Mouse (Mus musculus) embryonic facial prominence, embryonic 11.5 days (tissue): ENCODE measurements at regions not wholly inside any gene's neighbourhood (a gene's known extent, or its start where the extent isn't known, plus 50 kb on each side); places are given as distances from the start of the nearest gene placed in this dataset.

Experiments
- ATAC-seq: fragments of 200-750 bp; cut with Nextera tagmentation; replicated peaks from 2 replicates; pipeline ENCODE4 v1.8.0; 2017; ENCODE audit warnings: low read depth; ENCODE audit not compliant: insufficient number of reproducible peaks, low FRiP score, low TSS enrichment
- DNase-seq: peaks from one replicate; pipeline ENCODE4 v3.0.0-alpha.2; 2015; ENCODE audit warnings: low spot score
- H3K27ac ChIP-seq: fragments of 300-500 bp; sonication (generic); replicated peaks from 2 replicates; pipeline ENCODE4 v1.5.1; 2014; ENCODE audit warnings: mild to moderate bottlenecking, low read depth, low read length, control low read depth
- H3K27me3 ChIP-seq: fragments of 300-500 bp; sonication (generic); 2 replicates; pipeline ENCODE4 v1.6.1; 2014; ENCODE audit warnings: mild to moderate bottlenecking, low read length, moderate library complexity, mixed read lengths; ENCODE audit not compliant: control insufficient read depth, insufficient read depth
- H3K36me3 ChIP-seq: fragments of 300-500 bp; sonication (generic); replicated peaks from 2 replicates; pipeline ENCODE4 v1.6.1; 2014; ENCODE audit warnings: low read depth, mild to moderate bottlenecking, low read length, moderate library complexity, mixed read lengths; ENCODE audit not compliant: control insufficient read depth, insufficient read depth
- H3K4me1 ChIP-seq: fragments of 300-500 bp; sonication (generic); 2 replicates; pipeline ENCODE4 v1.6.1; 2014; ENCODE audit warnings: low read length, mixed read lengths; ENCODE audit not compliant: control insufficient read depth, insufficient read depth
- H3K4me2 ChIP-seq: fragments of 300-500 bp; sonication (generic); 2 replicates; pipeline ENCODE4 v1.6.1; 2014; ENCODE audit warnings: low read depth, mild to moderate bottlenecking, control low read depth, low read length, moderate library complexity
- H3K4me3 ChIP-seq: fragments of 300-500 bp; sonication (generic); 2 replicates; pipeline ENCODE4 v1.5.1; 2014; ENCODE audit warnings: low read depth, low read length, control low read depth
- H3K9ac ChIP-seq: fragments of 300-500 bp; sonication (generic); replicated peaks from 2 replicates; pipeline ENCODE4 v1.6.1; 2014; ENCODE audit warnings: mild to moderate bottlenecking, control low read depth, low read length
- H3K9me3 ChIP-seq: fragments of 300-500 bp; sonication (generic); replicated peaks from 2 replicates; pipeline ENCODE4 v1.6.1; 2016; ENCODE audit warnings: mild to moderate bottlenecking, low read length, inconsistent platforms, mixed read lengths; ENCODE audit not compliant: control insufficient read depth
- WGBS: fragments of 180-500 bp; shearing (Covaris S2); extraction: QIAGEN DNeasy Blood & Tissue Kit; methylation state at CpG from one replicate; pipeline ENCODE4 v1.1.7; 2014; 5-methylcytosine and 5-hydroxymethylcytosine counted together

GRCm38 (mm10) chr3:50976141-50976780 is 248.0 kb upstream of the Noct start:
- ATAC-seq (no peak), DNase-seq (no peak)
- Histone ChIP-seq H3K9ac (no peak overlapping the region), H3K9me3 (no peaks in the 10 kb centered on the region), H3K4me2 (no peak overlapping the region), H3K27me3 (no peaks in the 10 kb centered on the region), H3K36me3 (no peaks in the 10 kb centered on the region), H3K27ac (no peak overlapping the region), H3K4me1 (no peaks in the 10 kb centered on the region), H3K4me3 (no peak overlapping the region)
- WGBS, result 86% methylated on average over 5 of the region's 5 CpGs

DNA sequence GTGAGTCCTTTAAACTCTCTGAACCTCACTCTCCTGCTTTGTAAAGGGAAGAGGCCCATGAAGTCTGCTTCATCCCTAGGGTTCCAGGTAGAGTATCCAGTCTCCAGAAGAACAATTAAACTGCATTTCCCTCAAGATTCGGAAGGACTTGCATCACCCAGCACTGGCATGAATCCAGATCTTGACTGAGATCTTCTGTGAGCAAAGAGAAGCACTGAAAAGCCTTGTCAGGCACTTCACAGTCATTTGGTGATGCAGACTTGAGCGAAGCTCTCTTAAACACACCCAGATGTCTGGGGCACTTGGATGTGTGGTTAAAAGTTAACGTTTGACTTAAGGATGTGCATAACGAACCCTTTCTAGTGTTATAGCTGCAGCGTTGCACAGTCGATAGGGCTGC is 247.4 kb upstream of the Noct start:
- Histone ChIP-seq H3K36me3 (no peaks in the 10 kb centered on the region), H3K27ac (no peak overlapping the region), H3K4me3 (no peak overlapping the region), H3K4me2 (no peak overlapping the region), H3K9ac (no peak overlapping the region), H3K27me3 (no peaks in the 10 kb centered on the region), H3K4me1 (no peaks in the 10 kb centered on the region), H3K9me3 (no peaks in the 10 kb centered on the region)
- ATAC-seq (no peak), DNase-seq (no peak)
- WGBS, result 73% methylated on average over 6 of the region's 6 CpGs

- Histone ChIP-seq H3K27me3 (no peaks in the 10 kb centered on the region), H3K4me2 (no peak overlapping the region), H3K36me3 (no peaks in the 10 kb centered on the region), H3K27ac (no peak overlapping the region), H3K4me3 (no peak overlapping the region), H3K9me3 (no peaks in the 10 kb centered on the region), H3K4me1 (0 out of 2 replicates have a peak, but pooled peaks cover 4% of the 10 kb centered on the region), H3K9ac (no peak overlapping the region)
- ATAC-seq (no peak), DNase-seq (no peak)
- 94% methylated on average over 5 of the region's 5 CpGs for WGBS
Observed at GRCm38 (mm10) chr3:50978636-50979035, 245.6 kb upstream of the Noct start.

DNA sequence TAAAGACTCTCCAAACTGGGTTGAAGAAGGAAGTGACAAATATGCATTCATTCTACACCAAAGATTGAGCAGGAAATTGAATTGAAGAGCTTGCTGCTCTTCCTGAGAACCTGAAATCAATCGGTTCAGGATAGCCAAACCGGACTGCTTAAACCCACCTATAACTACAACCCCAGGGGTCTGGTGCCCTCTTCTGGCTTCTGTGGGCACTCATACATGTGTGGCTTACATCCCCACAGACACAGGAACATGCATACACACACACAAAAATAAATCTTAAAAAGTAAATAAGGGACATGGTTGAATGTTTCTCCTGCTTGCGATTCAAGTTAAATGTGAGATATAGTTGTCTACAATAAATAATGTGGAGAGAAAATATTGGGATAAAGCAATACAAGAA is 244.7 kb upstream of the Noct start:
- no peaks in the 10 kb centered on the region for H3K9me3 ChIP-seq
- DNase-seq (peak; percentile 22), ATAC-seq (no peak)
- H3K4me3 ChIP-seq, result no peak overlapping the region
- no peak overlapping the region for H3K9ac ChIP-seq
- no peaks in the 10 kb centered on the region for H3K36me3 ChIP-seq
- H3K27ac ChIP-seq, result no peak overlapping the region
- no peaks in the 10 kb centered on the region for H3K27me3 ChIP-seq
- 0 out of 2 replicates have a peak, but pooled peaks cover 4% of the 10 kb centered on the region for H3K4me1 ChIP-seq
- no peak overlapping the region for H3K4me2 ChIP-seq
- whole genome bisulfite sequencing, result 72% methylated on average over 3 of the region's 3 CpGs

GRCm38 (mm10) chr3:50981751-50982150 is 242.5 kb upstream of the Noct start:
- H3K4me3 ChIP-seq, result no peak overlapping the region
- DNase-seq (no peak), ATAC-seq (no peak)
- no peaks in the 10 kb centered on the region for H3K36me3 ChIP-seq
- 91% methylated on average over 7 of the region's 7 CpGs for WGBS
- H3K9ac ChIP-seq, result no peak overlapping the region
- H3K27ac ChIP-seq, result no peak overlapping the region
- no peaks in the 10 kb centered on the region for H3K9me3 ChIP-seq
- no peak overlapping the region for H3K4me2 ChIP-seq
- H3K27me3 ChIP-seq, result no peaks in the 10 kb centered on the region
- 0 out of 2 replicates have a peak, but pooled peaks cover 4% of the 10 kb centered on the region for H3K4me1 ChIP-seq

DNA sequence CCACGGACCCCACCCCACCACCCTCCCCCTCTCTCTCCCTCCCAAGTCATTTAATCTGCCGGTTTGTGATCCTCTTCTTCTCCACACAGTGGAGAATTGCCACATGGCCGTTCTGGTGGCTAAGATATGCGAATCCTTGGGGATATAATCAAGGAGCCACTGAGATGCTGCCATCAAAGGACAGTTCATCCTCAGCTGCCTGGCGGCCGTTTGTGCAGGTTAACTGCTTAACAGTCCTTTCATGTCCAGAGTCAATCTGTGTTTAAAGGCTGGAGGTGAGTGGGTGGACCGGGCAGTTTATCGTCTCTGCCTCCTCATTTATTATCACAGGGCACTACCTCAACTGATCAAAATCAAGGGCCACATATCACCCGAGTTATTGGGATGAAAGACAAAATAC is 241.6 kb upstream of the Noct start:
- H3K27ac ChIP-seq, result no peak overlapping the region
- 38% methylated on average over 9 of the region's 9 CpGs for WGBS
- no peak overlapping the region for H3K9ac ChIP-seq

DNA sequence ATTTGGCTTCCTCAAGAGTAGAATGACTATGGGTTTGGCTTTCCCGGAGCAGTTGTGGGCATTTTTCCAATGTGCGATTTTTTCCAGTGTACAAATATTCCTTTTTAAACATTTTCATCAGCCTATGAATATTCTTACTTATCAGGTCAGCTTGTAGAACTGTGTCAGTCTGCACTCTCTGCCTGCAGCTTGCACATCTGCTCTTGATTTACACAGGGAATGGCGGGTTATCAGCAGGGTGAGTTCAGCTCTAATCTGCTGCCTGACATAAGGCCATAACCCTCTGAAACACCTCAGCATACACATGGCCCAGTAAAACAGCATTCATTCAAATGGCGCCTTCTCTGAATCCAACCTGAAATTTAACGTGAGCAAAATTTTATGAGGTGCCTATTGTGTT is 241.1 kb upstream of the Noct start:
- Histone ChIP-seq H3K27ac (no peak overlapping the region), H3K36me3 (no peaks in the 10 kb centered on the region), H3K4me2 (no peak overlapping the region), H3K27me3 (no peaks in the 10 kb centered on the region), H3K9me3 (no peaks in the 10 kb centered on the region), H3K4me1 (0 out of 2 replicates have a peak, but pooled peaks cover 4% of the 10 kb centered on the region), H3K4me3 (no peak overlapping the region), H3K9ac (no peak overlapping the region)
- 51% methylated on average over 5 of the region's 5 CpGs for WGBS
- DNase-seq, result peak; percentile 50
- ATAC-seq, result no peak

More for the DNA sequence above, 241.6 kb upstream of the Noct start:
- Histone ChIP-seq H3K27me3 (no peaks in the 10 kb centered on the region), H3K9me3 (no peaks in the 10 kb centered on the region), H3K4me2 (no peak overlapping the region), H3K4me1 (0 out of 2 replicates have a peak, but pooled peaks cover 4% of the 10 kb centered on the region), H3K36me3 (no peaks in the 10 kb centered on the region), H3K4me3 (no peak overlapping the region)
- DNase-seq, result no peak
- ATAC-seq, result no peak

GRCm38 (mm10) chr3:50983962-50984765 is 240.1 kb upstream of the Noct start:
- H3K27ac ChIP-seq, result no peak overlapping the region
- ATAC-seq (no peak), DNase-seq (no peak)
- 67% methylated on average over 12 of the region's 12 CpGs for WGBS
- H3K36me3 ChIP-seq, result no peaks in the 10 kb centered on the region
- H3K4me1 ChIP-seq, result 0 out of 2 replicates have a peak, but pooled peaks cover 4% of the 10 kb centered on the region
- H3K4me2 ChIP-seq, result no peak overlapping the region
- no peaks in the 10 kb centered on the region for H3K9me3 ChIP-seq
- H3K4me3 ChIP-seq, result no peak overlapping the region
- H3K9ac ChIP-seq, result no peak overlapping the region
- no peaks in the 10 kb centered on the region for H3K27me3 ChIP-seq
